Mouse (Mus musculus): ENCODE data around the gene Snx9.

Gene Snx9

GRCm38 (mm10) chr17:5841128-5841942, at the start of gene Snx9:
Snx9 (plus strand) TSS chr17:5841329.
- DNase-seq (ENCODE audit: low spot score in 2 of 2): peak; percentile 81 to 82

DNA sequence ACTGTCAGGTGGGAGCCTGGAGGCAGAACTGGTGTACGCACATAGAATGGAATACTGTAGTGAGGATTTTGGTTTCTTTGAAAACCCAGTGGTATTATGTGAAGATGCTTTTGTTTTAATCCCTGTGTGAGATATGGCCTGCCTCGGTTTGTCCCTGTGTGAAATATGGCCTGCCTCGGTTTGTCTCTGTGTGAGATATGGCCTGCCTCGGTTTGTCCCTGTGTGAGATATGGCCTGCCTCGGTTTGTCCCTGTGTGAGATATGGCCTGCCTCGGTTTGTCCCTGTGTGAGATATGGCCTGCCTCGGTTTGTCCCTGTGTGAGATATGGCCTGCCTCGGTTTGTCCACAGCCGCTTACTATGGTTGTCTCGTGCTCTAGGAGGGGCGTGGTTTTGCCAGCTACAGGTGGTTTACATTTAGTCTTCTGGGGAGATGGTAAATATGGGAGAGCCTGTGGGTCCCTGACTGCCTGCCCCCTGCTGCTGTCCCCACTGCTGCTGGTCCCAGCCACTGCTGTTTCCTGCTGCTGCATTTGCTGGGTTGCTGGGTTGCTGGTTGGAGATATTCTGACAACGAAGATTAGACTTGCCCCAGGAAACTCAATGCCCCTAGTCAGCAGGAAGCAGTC, 48.9 kb upstream of the Snx9 start:
- no peak for DNase-seq (ENCODE audit: low spot score in 2 of 2)

DNA sequence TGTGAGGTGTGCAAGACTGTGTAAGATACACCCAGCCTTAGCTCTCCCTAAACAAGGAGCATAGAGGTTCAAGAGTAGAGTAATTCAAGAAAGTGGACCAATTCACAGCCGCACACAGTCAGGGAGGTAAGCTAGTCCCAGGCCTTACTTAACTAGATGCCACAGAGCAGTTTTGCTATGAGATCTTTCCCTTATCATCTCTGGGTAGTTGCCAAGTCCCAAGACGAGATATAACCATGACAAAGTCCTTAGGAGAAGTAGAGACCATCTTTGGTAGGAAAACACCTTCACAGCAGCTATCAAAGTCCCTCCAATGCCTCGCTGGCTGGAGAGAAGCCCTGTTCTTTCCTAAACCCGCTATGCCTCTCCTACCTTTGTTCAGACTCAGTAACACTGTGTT, 47.5 kb upstream of the Snx9 start:
- DNase-seq (ENCODE audit: low spot score in 2 of 2): no peak

DNA sequence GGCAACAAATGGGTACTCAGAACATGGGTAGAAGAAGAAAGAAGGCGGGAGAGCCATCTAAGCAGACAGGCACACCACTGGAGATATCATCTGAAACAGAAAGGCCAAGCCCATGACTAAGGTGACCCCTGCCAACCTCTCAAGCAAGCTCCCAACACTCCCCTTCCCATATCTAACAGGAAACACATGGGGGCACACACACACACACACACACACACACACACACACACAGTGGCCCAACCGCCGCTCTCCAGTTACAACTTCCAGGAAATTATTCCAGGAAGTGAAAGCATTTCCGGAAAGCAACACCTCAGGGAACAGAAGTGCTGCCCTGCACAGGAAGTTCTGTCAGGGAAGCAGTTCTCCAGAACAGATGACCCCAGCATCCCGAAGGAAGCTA, 46.9 kb upstream of the Snx9 start:
- no peak for DNase-seq (ENCODE audit: low spot score in 2 of 2)

- DNase-seq (ENCODE audit: low spot score in 2 of 2): no peak
These were observed 45.8 kb upstream of the Snx9 start for GRCm38 (mm10) chr17:5795369-5795768.

DNA sequence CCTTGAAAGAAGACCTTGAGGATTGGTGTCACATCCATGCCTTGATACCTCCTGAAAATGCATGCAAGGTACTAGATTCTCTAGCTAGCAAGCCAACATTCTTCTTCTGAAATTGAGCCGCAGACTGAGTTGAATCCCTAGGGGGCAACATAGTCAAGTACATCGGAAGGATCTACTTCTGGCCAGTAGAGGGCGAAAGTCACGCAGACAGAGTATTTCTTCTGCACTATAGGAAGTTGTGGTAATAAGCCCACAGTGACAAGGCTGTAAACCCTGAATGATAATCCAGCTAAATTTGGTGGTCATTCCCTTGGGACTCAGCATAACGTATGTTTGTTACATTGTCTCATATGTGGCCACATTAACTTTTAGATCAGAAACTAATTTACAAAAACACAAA, 45.3 kb upstream of the Snx9 start:
- DNase-seq (ENCODE audit: low spot score in 2 of 2): peak; percentile 80 to 86

DNA sequence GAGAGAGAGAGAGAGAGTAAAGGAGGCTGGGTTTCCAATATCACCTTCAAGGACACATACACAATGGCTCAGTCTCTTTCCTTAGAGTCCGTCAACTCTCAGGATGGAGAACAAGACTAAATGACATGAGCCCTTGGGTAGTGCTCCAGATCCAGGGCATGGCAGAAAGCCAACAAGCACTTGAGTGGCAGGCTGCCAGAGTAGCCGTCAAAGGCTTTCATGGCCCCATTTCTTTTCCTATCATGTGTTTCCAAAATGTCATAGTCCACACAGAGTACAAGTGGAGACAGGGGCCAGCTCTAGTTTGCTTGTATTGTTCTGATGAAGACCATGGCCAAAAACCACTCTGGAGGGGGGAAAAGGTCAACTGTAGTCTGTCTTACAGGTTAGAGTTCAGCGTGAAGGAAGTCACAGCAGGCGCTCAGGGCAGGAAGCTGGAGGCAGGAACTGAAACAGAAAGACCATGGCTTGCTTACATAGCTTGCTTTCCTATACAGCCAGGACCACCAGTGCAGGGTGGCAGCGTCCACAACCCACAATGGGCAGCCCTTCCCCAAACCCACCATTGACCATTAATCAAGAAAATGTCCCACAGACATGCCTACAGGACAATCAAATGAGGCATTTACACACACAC, 43.9 kb upstream of the Snx9 start:
- DNase-seq (ENCODE audit: low spot score in 2 of 2): peak; percentile 66 to 67

- DNase-seq (ENCODE audit: low spot score in 2 of 2): peak; percentile 85 to 86
These were observed 42.8 kb upstream of the Snx9 start for GRCm38 (mm10) chr17:5798221-5798801.

- DNase-seq (ENCODE audit: low spot score in 2 of 2): no peak
These were observed 42.2 kb upstream of the Snx9 start for GRCm38 (mm10) chr17:5798900-5799299.

DNA sequence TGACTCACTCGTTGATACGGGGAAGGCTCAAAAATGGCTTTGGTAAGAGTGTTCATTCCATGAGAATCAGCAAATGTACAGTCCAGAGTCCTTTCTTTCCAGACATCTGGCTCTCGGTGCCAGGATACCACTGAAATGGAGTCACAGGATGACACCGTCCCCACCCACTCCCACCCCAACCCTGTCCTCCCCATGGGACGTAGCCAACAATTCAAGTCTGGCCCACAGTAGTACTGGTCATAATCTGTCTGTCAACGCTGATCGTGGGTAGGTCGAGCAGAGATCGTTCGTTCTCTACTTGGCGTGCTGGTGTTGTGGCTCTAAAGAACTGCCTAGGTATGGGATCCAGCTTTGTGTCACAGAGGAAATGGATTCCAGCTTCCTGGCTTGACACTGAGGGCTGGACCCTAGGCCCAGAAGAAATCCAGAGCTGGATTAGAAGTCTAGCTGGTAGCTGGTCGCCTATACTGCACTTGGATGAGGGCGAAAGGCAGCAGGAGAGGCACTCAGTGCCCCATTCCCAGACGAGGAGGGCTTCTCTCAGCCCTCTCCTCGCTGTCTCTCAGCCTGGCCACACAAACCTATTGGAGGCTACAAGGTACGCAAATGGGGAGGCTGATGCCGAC, 41.6 kb upstream of the Snx9 start:
- DNase-seq (ENCODE audit: low spot score in 2 of 2): no peak

GRCm38 (mm10) chr17:5800254-5800653, 40.9 kb upstream of the Snx9 start:
- peak; percentile 58 to 61 for DNase-seq (ENCODE audit: low spot score in 2 of 2)

DNA sequence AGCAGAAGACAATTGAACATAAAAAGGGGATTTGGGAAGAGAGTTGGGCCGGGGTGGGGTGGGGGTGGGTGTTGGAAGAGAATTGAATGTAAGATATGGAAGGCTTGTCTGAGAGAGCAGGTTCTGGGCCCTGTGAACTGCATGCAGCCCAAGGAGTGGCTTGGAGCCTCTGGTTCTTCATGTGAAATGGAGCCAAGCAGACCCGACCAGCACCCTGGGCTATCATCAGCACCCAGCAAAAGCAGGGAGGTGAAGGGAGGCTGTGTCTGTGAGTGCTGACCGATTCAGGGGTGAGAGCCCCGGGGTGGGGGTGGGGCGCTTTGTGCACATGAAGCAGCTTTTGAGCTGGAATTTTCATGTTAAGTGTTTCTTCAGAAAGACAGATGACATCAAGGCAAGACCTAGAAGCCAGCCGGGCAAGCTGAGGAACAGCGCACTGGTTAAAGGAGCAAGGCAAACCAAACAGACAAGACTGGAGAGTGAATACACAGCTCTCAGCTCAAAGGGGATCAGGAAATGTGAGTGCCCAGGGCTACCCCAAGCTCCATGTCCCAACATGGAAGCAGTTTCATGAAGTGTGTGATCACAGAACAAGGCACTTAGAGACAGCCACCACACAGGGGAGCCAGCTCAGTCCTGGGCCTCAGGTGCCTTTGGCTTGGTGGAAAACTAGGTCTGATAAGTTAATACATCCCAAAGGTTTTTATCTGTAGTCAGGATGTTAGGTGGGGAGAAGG, 40.1 kb upstream of the Snx9 start:
- DNase-seq (ENCODE audit: low spot score in 2 of 2): no peak

DNA sequence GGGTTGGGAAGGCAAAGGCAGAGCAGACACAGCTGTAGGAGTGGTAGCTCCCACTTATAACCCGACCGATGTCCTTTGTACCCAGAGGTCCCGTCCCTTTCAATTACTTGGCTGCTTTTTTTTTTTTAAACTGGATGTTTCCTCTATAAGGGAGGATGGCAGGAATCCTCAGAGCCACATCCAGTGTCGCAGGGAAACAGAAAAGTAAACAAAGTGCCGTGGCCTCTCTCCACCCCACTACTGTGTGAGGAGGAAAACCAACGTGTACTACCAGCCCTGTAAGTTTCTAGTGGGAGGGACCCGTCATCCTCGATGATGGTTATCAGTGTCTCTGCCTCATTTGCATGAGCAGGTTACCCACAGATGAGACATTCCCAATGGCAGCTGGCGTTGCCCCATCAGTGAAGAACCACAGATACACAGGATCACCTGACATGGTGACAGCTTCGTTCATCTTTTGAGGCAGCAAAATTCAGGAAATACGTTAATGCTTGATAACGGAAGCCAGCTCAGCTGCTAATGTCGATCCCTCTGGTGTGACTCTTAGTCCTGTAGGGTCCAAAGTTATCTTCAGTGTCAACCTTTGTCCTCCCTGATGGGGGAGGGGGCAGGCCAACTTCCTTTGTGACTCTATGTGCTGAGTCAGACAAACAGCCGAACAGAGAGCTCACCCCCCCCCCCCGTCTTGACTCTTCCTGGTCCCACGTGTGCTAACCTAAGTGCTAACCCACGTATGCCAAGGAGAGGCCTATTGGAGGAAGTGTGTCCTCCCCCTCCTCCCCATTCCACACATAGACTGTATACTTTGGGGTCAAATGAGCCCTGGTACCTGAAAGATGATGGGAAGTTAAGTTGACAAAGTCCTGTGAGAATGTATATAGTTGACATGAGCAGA, 39.1 kb upstream of the Snx9 start:
- DNase-seq (ENCODE audit: low spot score in 2 of 2): peak; percentile 63 to 68

DNA sequence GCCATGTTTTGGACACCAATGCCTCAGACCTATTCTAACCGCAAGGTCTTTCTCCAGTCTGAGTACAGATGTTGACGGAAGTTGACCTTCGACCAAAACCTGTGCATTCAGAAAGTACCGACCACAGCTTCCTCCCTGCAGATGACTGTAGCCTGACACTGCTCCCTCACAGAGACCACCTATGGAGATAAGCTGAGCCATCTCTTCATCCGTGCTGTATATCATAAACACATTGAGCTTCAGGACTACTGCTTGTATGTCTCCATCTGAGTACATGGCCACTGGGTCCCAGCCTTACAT, 38.5 kb upstream of the Snx9 start:
- DNase-seq (ENCODE audit: low spot score in 2 of 2): peak; percentile 83 to 84

DNA sequence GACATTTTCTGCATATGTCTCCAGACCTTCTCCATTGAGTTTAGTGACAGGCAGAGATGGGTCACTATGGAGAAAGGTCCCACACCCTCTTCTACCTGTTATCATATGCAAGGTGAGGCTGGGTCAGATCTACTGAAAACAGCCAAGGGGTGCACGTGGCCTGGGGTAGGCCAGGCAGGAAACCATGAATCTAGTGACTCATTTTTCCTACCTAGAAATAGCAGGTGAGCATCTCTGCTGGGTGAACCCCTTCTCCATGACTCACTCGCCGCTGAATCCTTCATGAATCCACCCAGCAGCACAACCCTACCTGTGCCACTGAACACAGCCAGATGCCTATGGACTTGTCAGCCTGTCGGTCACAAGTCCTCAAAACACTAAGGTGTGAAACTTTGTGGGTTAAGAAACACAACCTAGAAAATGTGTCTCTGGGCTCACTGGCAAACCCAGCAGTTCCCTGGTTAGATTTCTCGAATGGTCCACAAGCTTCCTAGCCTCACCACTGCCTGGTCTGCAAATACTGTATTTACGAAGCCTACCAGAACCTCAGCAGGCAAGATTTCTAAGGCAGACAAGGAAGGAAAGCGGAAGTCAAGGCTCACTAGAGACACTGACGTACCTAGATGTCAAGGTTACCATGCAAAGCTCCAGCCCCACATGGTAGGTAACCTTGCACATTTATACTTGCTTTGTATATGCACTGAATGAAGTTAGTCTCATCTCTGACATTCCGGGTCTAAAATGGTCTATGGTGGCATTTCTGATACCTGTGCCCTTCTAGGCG, 37.7 kb upstream of the Snx9 start:
- peak; percentile 78 to 81 for DNase-seq (ENCODE audit: low spot score in 2 of 2)

- peak; percentile 80 to 88 for DNase-seq (ENCODE audit: low spot score in 2 of 2)
These were observed 36.6 kb upstream of the Snx9 start for GRCm38 (mm10) chr17:5804370-5805150.

GRCm38 (mm10) chr17:5805151-5805834, 35.8 kb upstream of the Snx9 start:
- DNase-seq (ENCODE audit: low spot score in 2 of 2): peak in 1 of 2 experiments; percentile 12

- DNase-seq (ENCODE audit: low spot score in 2 of 2): no peak
These were observed 35.2 kb upstream of the Snx9 start for GRCm38 (mm10) chr17:5805935-5806334.
